27 mouse cellular contexts compared by ENCODE assay signal in the genomic region with DNA sequence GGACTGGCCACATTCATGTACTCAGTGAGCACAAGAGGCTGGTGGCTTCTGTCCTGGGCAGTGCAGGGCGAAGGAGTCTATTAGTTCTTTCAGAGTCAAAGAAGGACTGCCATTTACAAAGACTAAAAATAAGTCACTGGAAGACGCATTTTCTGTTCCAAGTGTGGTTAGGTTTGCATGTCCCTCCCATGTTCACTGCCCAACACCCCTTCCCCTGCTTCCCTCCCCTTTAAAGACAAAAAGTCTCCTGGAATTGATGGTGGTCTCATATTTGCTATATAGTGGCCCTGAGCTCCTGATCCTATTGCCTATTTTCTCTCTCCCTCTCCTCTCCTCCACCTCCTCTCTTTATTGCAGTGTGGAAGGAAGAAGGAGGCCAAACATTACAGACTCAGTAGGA. TPM values are rescaled to one million over a fixed set of nuclear protein-coding genes. Genes with fewer than 3 reads are reported as not detected.
"Had no signal": no experiment of that assay in that cellular context is flagged by ENCODE, and none has a peak within 500 bp of the region (broad histone marks: within the 10 kb centered on the region; RNA-seq: fewer than 3 reads in every experiment).

No protein-coding gene starts in this region.

- DNase-seq: gastrocnemius, adult 2 months; gastrocnemius, postnatal 10 days; gastrocnemius, postnatal 25 days; heart, adult 2 months; heart, postnatal 10 days; heart, postnatal 4 days; kidney, adult 18-20 months; kidney, adult 8-10 months; kidney, postnatal 10 days; kidney, postnatal 36 days; layer of hippocampus, adult 9-11 months; layer of hippocampus, postnatal 36 days; liver; liver, embryonic 13.5 days; liver, postnatal 0 days had no signal

- H3K9me3 ChIP-seq: heart, embryonic 10.5 days; heart, embryonic 12.5 days; hindbrain, embryonic 10.5 days; hindbrain, embryonic 12.5 days; intestine, embryonic 15.5 days; limb, embryonic 10.5 days; limb, embryonic 12.5 days; liver, embryonic 13.5 days; liver, embryonic 15.5 days had no signal

- ATAC-seq: hindbrain, embryonic 16.5 days; inflammation-experienced regulatory T-cells, adult 6 months; intestine, embryonic 15.5 days; intestine, postnatal 0 days; liver, postnatal 0 days had no signal

- H3K4me2 ChIP-seq: heart, embryonic 12.5 days; hindbrain, embryonic 12.5 days; hindbrain, embryonic 14.5 days; intestine, embryonic 15.5 days; limb, embryonic 12.5 days; liver, embryonic 13.5 days; liver, embryonic 15.5 days had no signal

- H3K4me3 ChIP-seq: gastrocnemius, adult 2 months; heart, adult 2 months; heart, embryonic 10.5 days; heart, embryonic 12.5 days; hindbrain, embryonic 10.5 days; hindbrain, embryonic 12.5 days; intestine, embryonic 15.5 days; limb, embryonic 10.5 days; limb, embryonic 12.5 days; liver, embryonic 13.5 days; liver, embryonic 15.5 days had no signal

- H3K9ac ChIP-seq: heart, embryonic 12.5 days; hindbrain, embryonic 12.5 days; hindbrain, embryonic 14.5 days; intestine, embryonic 15.5 days; limb, embryonic 12.5 days; liver, embryonic 13.5 days; liver, embryonic 15.5 days; liver, postnatal 0 days had no signal

- H3K36me3 ChIP-seq: intestine, embryonic 15.5 days; limb, embryonic 10.5 days had no signal

- H3K27me3 ChIP-seq: heart, embryonic 12.5 days; hindbrain, embryonic 12.5 days; intestine, embryonic 15.5 days; limb, embryonic 12.5 days; liver, embryonic 13.5 days; liver, embryonic 15.5 days had no signal

- H3K27ac ChIP-seq: gastrocnemius, adult 2 months; heart, adult 2 months; heart, embryonic 10.5 days; hindbrain, embryonic 10.5 days; hindbrain, embryonic 12.5 days; hindbrain, embryonic 14.5 days; intestine, embryonic 15.5 days; limb, embryonic 10.5 days; limb, embryonic 12.5 days; liver, embryonic 13.5 days; liver, embryonic 15.5 days had no signal

- H3K4me1 ChIP-seq: heart, embryonic 10.5 days; hindbrain, embryonic 10.5 days; hindbrain, embryonic 12.5 days; intestine, embryonic 15.5 days; limb, embryonic 10.5 days; limb, embryonic 12.5 days; liver, embryonic 13.5 days; liver, embryonic 15.5 days had no signal

RNA-seq across cellular contexts. Expression of gene Sgo1, which starts 33.2 kb away (rescaled TPM):
- total RNA-seq: gastrocnemius, adult 2 months had no signal
